Mouse (Mus musculus) lung, postnatal 0 days (tissue): ENCODE data around the gene Bcl6. TPM values are rescaled to one million over a fixed set of nuclear protein-coding genes. Genes with fewer than 3 reads are reported as not detected.

Experiments used
- ATAC-seq: fragments of 200-750 bp; cut with Nextera tagmentation; 2 replicates; pipeline ENCODE4 v1.8.0; 2017; ENCODE audit warnings: moderate library complexity
- DNase-seq: peaks from one replicate; pipeline ENCODE4 v3.0.0-alpha.2; 2016; ENCODE audit warnings: low spot score
- H3K27ac ChIP-seq: fragments of 300-500 bp; sonication (generic); 2 replicates; pipeline ENCODE4 v1.5.1; 2014; ENCODE audit warnings: antibody characterized with exemption, mild to moderate bottlenecking, low read length, mixed read lengths
- H3K27me3 ChIP-seq: fragments of 300-500 bp; sonication (generic); replicated peaks from 2 replicates; pipeline ENCODE4 v1.6.1; 2014; ENCODE audit warnings: low read length, mixed read lengths; ENCODE audit not compliant: insufficient read depth
- H3K36me3 ChIP-seq: fragments of 300-500 bp; sonication (generic); 2 replicates; pipeline ENCODE4 v1.6.1; 2014; ENCODE audit warnings: low read length, mixed read lengths; ENCODE audit not compliant: insufficient read depth
- H3K4me1 ChIP-seq: fragments of 300-500 bp; sonication (generic); 2 replicates; pipeline ENCODE4 v1.6.1; 2014; ENCODE audit warnings: antibody characterized with exemption, low read depth, low read length, mixed read lengths; ENCODE audit not compliant: insufficient read depth
- H3K4me2 ChIP-seq: fragments of 300-500 bp; sonication (generic); replicated peaks from 2 replicates; pipeline ENCODE4 v1.6.1; 2014; ENCODE audit warnings: low read depth, mild to moderate bottlenecking, low read length, moderate library complexity, mixed read lengths
- H3K4me3 ChIP-seq: fragments of 300-500 bp; sonication (generic); 2 replicates; pipeline ENCODE4 v1.5.1; 2014; ENCODE audit warnings: low read depth, low read length
- H3K9ac ChIP-seq: fragments of 300-500 bp; sonication (generic); replicated peaks from 2 replicates; pipeline ENCODE4 v1.6.1; 2014; ENCODE audit warnings: low read depth, mild to moderate bottlenecking
- H3K9me3 ChIP-seq: fragments of 300-500 bp; sonication (generic); 2 replicates; pipeline ENCODE4 v1.6.1; 2016; ENCODE audit warnings: low read length, mixed read lengths
- CTCF ChIP-seq: IDR thresholded peaks from 2 replicates; pipeline ENCODE4 v1.5.1; 2016; ENCODE audit warnings: antibody characterized with exemption, mild to moderate bottlenecking
- EP300 ChIP-seq: IDR thresholded peaks from 2 replicates; pipeline ENCODE4 v1.6.1; 2016; ENCODE audit warnings: antibody characterized with exemption, mild to moderate bottlenecking, control low read depth
- WGBS: fragments of 180-500 bp; shearing (Covaris S2); extraction: QIAGEN DNeasy Blood & Tissue Kit; methylation state at CpG from one replicate; pipeline ENCODE4 v1.1.7; 2014; 5-methylcytosine and 5-hydroxymethylcytosine counted together
- polyA plus RNA-seq: library from polyadenylated mRNA; unstranded; fragments of >200 nt; fragmentation: Nextera tagmentation; extraction: Ambion mirVana; gene quantifications from 2 replicates; pipeline ENCODE4 v1.2.1, GENCODE M21; 2015

Gene Bcl6
- polyA plus RNA-seq, 1 experiment from 2014 or later: 2.3 TPM

DNA sequence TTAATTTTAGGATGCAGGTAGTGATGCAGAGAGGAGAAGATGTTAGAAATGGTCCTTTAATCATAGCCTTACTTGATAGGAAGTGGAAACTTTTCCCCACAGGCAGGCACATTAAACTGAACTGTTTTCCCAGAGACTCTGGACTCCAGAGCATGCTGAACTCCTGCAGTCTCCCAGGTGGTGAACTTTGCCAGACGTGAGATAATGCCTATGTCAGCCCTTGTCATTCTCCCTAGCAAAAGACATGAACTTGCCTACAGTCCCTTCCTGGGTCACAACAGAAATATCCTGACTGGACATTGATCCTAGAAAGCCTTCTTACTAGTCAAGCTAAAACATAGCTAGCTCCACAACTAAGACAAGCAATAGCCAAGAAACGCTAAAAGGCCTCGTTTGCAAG, 22.7 kb upstream of the Bcl6 start:
- Histone ChIP-seq H3K27me3 (no peaks in the 10 kb centered on the region), H3K36me3 (no peaks in the 10 kb centered on the region), H3K4me1 (no peaks in the 10 kb centered on the region), H3K4me2 (no peak overlapping the region), H3K9ac (no peak overlapping the region), H3K9me3 (no peaks in the 10 kb centered on the region), H3K4me3 (no peak overlapping the region), H3K27ac (no peak overlapping the region)
- TF ChIP-seq EP300: no peak
- no peak for TF ChIP-seq CTCF
- DNase-seq (no peak), ATAC-seq (no peak)
- WGBS: 78% methylated on average over 3 of the region's 3 CpGs

GRCm38 (mm10) chr16:24009891-24010290, 21.2 kb upstream of the Bcl6 start:
- Histone ChIP-seq H3K27ac (no peak overlapping the region), H3K4me2 (no peak overlapping the region), H3K9me3 (no peaks in the 10 kb centered on the region), H3K4me1 (no peaks in the 10 kb centered on the region), H3K36me3 (no peaks in the 10 kb centered on the region), H3K9ac (no peak overlapping the region), H3K4me3 (no peak overlapping the region), H3K27me3 (no peaks in the 10 kb centered on the region)
- 97% methylated on average over 2 of the region's 2 CpGs for WGBS
- ATAC-seq: no peak
- no peak for DNase-seq
- no peak for TF ChIP-seq CTCF
- TF ChIP-seq EP300: no peak

GRCm38 (mm10) chr16:24005928-24006327, 17.3 kb upstream of the Bcl6 start:
- Histone ChIP-seq H3K27me3 (no peaks in the 10 kb centered on the region), H3K27ac (no peak overlapping the region), H3K9ac (no peak overlapping the region), H3K4me2 (no peak overlapping the region), H3K4me3 (no peak overlapping the region), H3K4me1 (no peaks in the 10 kb centered on the region), H3K36me3 (no peaks in the 10 kb centered on the region), H3K9me3 (no peaks in the 10 kb centered on the region)
- no peak for DNase-seq
- ATAC-seq: no peak
- WGBS: 52% methylated on average over 8 of the region's 8 CpGs
- no peak for TF ChIP-seq CTCF

DNA sequence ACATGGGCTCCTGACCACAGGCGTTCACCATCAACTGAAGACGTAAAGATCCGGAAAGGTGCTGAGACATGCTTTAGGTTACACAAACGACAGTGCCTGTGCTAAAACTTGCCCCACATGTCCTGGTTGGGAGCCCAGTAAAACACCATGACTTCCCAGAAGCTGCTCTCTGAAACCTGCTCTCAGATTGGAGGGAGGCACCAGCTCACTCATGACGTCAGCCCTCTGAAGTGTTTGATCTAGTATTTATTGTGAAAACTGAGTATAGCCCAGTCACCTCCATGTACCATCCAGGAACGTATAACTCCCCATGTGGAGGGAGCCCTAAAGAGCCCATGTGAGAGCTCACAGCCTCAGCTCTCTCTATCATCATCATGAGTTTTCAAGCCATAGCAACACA, 9.3 kb upstream of the Bcl6 start:
- TF ChIP-seq CTCF (no peak), EP300 (no peak)
- H3K27me3 ChIP-seq: no peaks in the 10 kb centered on the region
- no peaks in the 10 kb centered on the region for H3K36me3 ChIP-seq
- ATAC-seq (no peak), DNase-seq (peak; percentile 17)
- peaks cover 7% of the 10 kb centered on the region; the same call in 1 of the 2 replicates for H3K4me1 ChIP-seq
- no peak overlapping the region for H3K4me2 ChIP-seq
- no peak overlapping the region for H3K9ac ChIP-seq
- no peak overlapping the region for H3K4me3 ChIP-seq
- WGBS: 67% methylated on average over 6 of the region's 6 CpGs
- no peak overlapping the region for H3K27ac ChIP-seq
- H3K9me3 ChIP-seq: no peaks in the 10 kb centered on the region

- ATAC-seq (no peak), DNase-seq (no peak)
- no peak overlapping the region for H3K4me2 ChIP-seq
- peaks cover 7% of the 10 kb centered on the region; the same call in 1 of the 2 replicates for H3K4me1 ChIP-seq
- H3K36me3 ChIP-seq: no peaks in the 10 kb centered on the region
- H3K27ac ChIP-seq: no peak overlapping the region
- H3K9ac ChIP-seq: no peak overlapping the region
- H3K27me3 ChIP-seq: no peaks in the 10 kb centered on the region
- 63% methylated on average over 3 of the region's 3 CpGs for WGBS
- no peaks in the 10 kb centered on the region for H3K9me3 ChIP-seq
- TF ChIP-seq EP300: no peak
- no peak for TF ChIP-seq CTCF
- no peak overlapping the region for H3K4me3 ChIP-seq
These were observed 8.6 kb upstream of the Bcl6 start for GRCm38 (mm10) chr16:23997228-23997627.

DNA sequence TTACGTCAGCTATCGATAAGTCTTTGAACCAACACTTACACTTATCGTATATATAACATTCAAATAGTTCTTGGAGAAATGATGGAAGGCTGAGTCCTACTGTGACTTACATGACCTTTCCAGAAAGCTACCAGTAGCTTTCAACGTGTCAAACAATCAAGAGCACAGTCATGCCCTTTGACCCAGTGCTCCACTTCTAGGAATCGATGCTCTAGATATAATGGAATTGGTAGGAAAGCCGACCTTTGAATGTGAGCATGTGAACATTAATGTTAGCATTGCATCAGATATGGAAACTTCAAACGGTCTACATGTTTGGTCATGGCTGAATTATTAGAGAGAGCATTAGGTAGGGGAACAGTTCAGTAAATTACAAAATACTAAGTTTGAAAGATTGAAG, 7.7 kb upstream of the Bcl6 start:
- Histone ChIP-seq H3K9ac (no peak overlapping the region), H3K4me3 (no peak overlapping the region), H3K27ac (no peak overlapping the region), H3K27me3 (no peaks in the 10 kb centered on the region), H3K4me2 (no peak overlapping the region), H3K9me3 (no peaks in the 10 kb centered on the region), H3K4me1 (peaks cover 12% of the 10 kb centered on the region; the same call in 1 of the 2 replicates), H3K36me3 (no peaks in the 10 kb centered on the region)
- DNase-seq (peak; percentile 4), ATAC-seq (no peak)
- WGBS: 77% methylated on average over 7 of the region's 7 CpGs
- TF ChIP-seq CTCF (no peak), EP300 (no peak)
